Mouse (Mus musculus): ENCODE data around the gene Plekhm3.

- TF ChIP-seq CTCF (IDR thresholded peaks at IDR 0.05; ENCODE audit: low read depth, low read length) (no peak), GATA1 (IDR thresholded peaks at IDR 0.05; ENCODE audit: borderline replicate concordance, low read length) (no peak), POLR2AphosphoS5 (IDR thresholded peaks at IDR 0.05; ENCODE audit: insufficient replicate concordance, low read depth, low read length) (no peak), TAL1 (conservative IDR thresholded peaks at IDR 0.05; ENCODE audit: low read depth, low read length) (no peak), GATA2 (IDR thresholded peaks at IDR 0.05; ENCODE audit: borderline replicate concordance, low read depth, low read length) (no peak)
Observed at GRCm38 (mm10) chr1:64850345-64850744, 106.3 kb downstream of the Plekhm3 start.

Data from G1E (cell line).